Mouse (Mus musculus): Measurements from ENCODE around the gene Supt7l. TPM values are rescaled to one million over a fixed set of nuclear protein-coding genes. Genes with fewer than 3 reads are reported as not detected.
A peak's percentile ranks its signal among the peaks of the same experiment; 100 is the strongest.

Gene Supt7l
- polyA plus RNA-seq, 1 experiment: 14.2 TPM

- no peak overlapping the region for H3K4me3 ChIP-seq (ENCODE audit: insufficient read depth, low read length)
- H3K4me1 ChIP-seq (ENCODE audit: control insufficient read depth, insufficient read depth, low read length): no peaks in the 10 kb centered on the region
- TF ChIP-seq POLR2A (IDR thresholded peaks at IDR 0.05; ENCODE audit: extremely low read depth, insufficient read depth, low read length): no peak
- no peak for TF ChIP-seq CTCF (IDR thresholded peaks at IDR 0.05; ENCODE audit: extremely low read depth, insufficient read depth, low read length)
- H3K27ac ChIP-seq (ENCODE audit: insufficient read depth, low read length): no peak overlapping the region
Observed at GRCm38 (mm10) chr5:31504843-31505242, 22.8 kb downstream of the Supt7l start.

GRCm38 (mm10) chr5:31494513-31495297 lies 32.9 kb downstream of the Supt7l start, which contains the start of gene Gpn1:
Gene Gpn1 (plus strand): TSS chr5:31494741.
- Histone ChIP-seq H3K27ac (ENCODE audit: insufficient read depth, low read length) (no peak within 1 kb of the TSS), H3K4me3 (ENCODE audit: insufficient read depth, low read length) (peak within 1 kb of the TSS; percentile 73)

GRCm38 (mm10) chr5:31492031-31492430 lies 35.6 kb downstream of the Supt7l start:
- TF ChIP-seq CTCF (IDR thresholded peaks at IDR 0.05; ENCODE audit: extremely low read depth, insufficient read depth, low read length) (no peak), POLR2A (IDR thresholded peaks at IDR 0.05; ENCODE audit: extremely low read depth, insufficient read depth, low read length) (no peak)
- Histone ChIP-seq H3K4me1 (ENCODE audit: control insufficient read depth, insufficient read depth, low read length) (peaks cover 2% of the 10 kb centered on the region; the same call in 1 of the 2 replicates), H3K4me3 (ENCODE audit: insufficient read depth, low read length) (no peak overlapping the region), H3K27ac (ENCODE audit: insufficient read depth, low read length) (no peak overlapping the region)

More at GRCm38 (mm10) chr5:31494513-31495297, 32.9 kb downstream of the Supt7l start, which contains the start of gene Gpn1:
- 0 out of 2 replicates have a peak, but pooled peaks have one; percentile 32 for TF ChIP-seq POLR2A (IDR thresholded peaks at IDR 0.05; ENCODE audit: extremely low read depth, insufficient read depth, low read length)
- TF ChIP-seq CTCF (IDR thresholded peaks at IDR 0.05; ENCODE audit: extremely low read depth, insufficient read depth, low read length): no peak
- peaks cover 2% of the 10 kb centered on the region; the same call in 1 of the 2 replicates for H3K4me1 ChIP-seq (ENCODE audit: control insufficient read depth, insufficient read depth, low read length)

- TF ChIP-seq CTCF (IDR thresholded peaks at IDR 0.05; ENCODE audit: extremely low read depth, insufficient read depth, low read length) (no peak), POLR2A (IDR thresholded peaks at IDR 0.05; ENCODE audit: extremely low read depth, insufficient read depth, low read length) (no peak)
- H3K4me3 ChIP-seq (ENCODE audit: insufficient read depth, low read length): no peak overlapping the region
- H3K27ac ChIP-seq (ENCODE audit: insufficient read depth, low read length): no peak overlapping the region
- no peaks in the 10 kb centered on the region for H3K4me1 ChIP-seq (ENCODE audit: control insufficient read depth, insufficient read depth, low read length)
Observed at GRCm38 (mm10) chr5:31489116-31489769, 38.4 kb downstream of the Supt7l start.

- H3K27ac ChIP-seq (ENCODE audit: insufficient read depth, low read length): no peak overlapping the region
- no peaks in the 10 kb centered on the region for H3K4me1 ChIP-seq (ENCODE audit: control insufficient read depth, insufficient read depth, low read length)
- no peak for TF ChIP-seq CTCF (IDR thresholded peaks at IDR 0.05; ENCODE audit: extremely low read depth, insufficient read depth, low read length)
- no peak for TF ChIP-seq POLR2A (IDR thresholded peaks at IDR 0.05; ENCODE audit: extremely low read depth, insufficient read depth, low read length)
- no peak overlapping the region for H3K4me3 ChIP-seq (ENCODE audit: insufficient read depth, low read length)
Observed at GRCm38 (mm10) chr5:31487889-31488288, 39.7 kb downstream of the Supt7l start.

GRCm38 (mm10) chr5:31485440-31485839 lies 42.2 kb downstream of the Supt7l start, which contains the start of gene 4930548H24Rik:
Gene 4930548H24Rik (plus strand): TSS chr5:31485740.
- Histone ChIP-seq H3K4me3 (ENCODE audit: insufficient read depth, low read length) (no peak within 1 kb of the TSS), H3K4me1 (ENCODE audit: control insufficient read depth, insufficient read depth, low read length) (no peaks in the 10 kb centered on the region), H3K27ac (ENCODE audit: insufficient read depth, low read length) (no peak within 1 kb of the TSS)
- TF ChIP-seq POLR2A (IDR thresholded peaks at IDR 0.05; ENCODE audit: extremely low read depth, insufficient read depth, low read length): no peak
- TF ChIP-seq CTCF (IDR thresholded peaks at IDR 0.05; ENCODE audit: extremely low read depth, insufficient read depth, low read length): no peak

GRCm38 (mm10) chr5:31480536-31480935 lies 47.1 kb downstream of the Supt7l start:
- no peak overlapping the region for H3K27ac ChIP-seq (ENCODE audit: insufficient read depth, low read length)
- H3K4me3 ChIP-seq (ENCODE audit: insufficient read depth, low read length): no peak overlapping the region
- H3K4me1 ChIP-seq (ENCODE audit: control insufficient read depth, insufficient read depth, low read length): no peaks in the 10 kb centered on the region
- TF ChIP-seq POLR2A (IDR thresholded peaks at IDR 0.05; ENCODE audit: extremely low read depth, insufficient read depth, low read length): no peak
- no peak for TF ChIP-seq CTCF (IDR thresholded peaks at IDR 0.05; ENCODE audit: extremely low read depth, insufficient read depth, low read length)

GRCm38 (mm10) chr5:31470334-31470733 lies 57.3 kb downstream of the Supt7l start:
- Histone ChIP-seq H3K27ac (ENCODE audit: insufficient read depth, low read length) (no peak overlapping the region), H3K4me3 (ENCODE audit: insufficient read depth, low read length) (no peak overlapping the region), H3K4me1 (ENCODE audit: control insufficient read depth, insufficient read depth, low read length) (no peaks in the 10 kb centered on the region)
- TF ChIP-seq CTCF (IDR thresholded peaks at IDR 0.05; ENCODE audit: extremely low read depth, insufficient read depth, low read length) (peak; percentile 61), POLR2A (IDR thresholded peaks at IDR 0.05; ENCODE audit: extremely low read depth, insufficient read depth, low read length) (no peak)

- Histone ChIP-seq H3K4me3 (ENCODE audit: insufficient read depth, low read length) (no peak overlapping the region), H3K27ac (ENCODE audit: insufficient read depth, low read length) (no peak overlapping the region), H3K4me1 (ENCODE audit: control insufficient read depth, insufficient read depth, low read length) (no peaks in the 10 kb centered on the region)
- TF ChIP-seq POLR2A (IDR thresholded peaks at IDR 0.05; ENCODE audit: extremely low read depth, insufficient read depth, low read length) (no peak), CTCF (IDR thresholded peaks at IDR 0.05; ENCODE audit: extremely low read depth, insufficient read depth, low read length) (no peak)
Observed at GRCm38 (mm10) chr5:31469711-31470110, 57.9 kb downstream of the Supt7l start.

Measured in cortical plate, adult 2 months (tissue).